Mouse (Mus musculus) CH12.LX (cell line): ENCODE measurements at regions not wholly inside any gene's neighbourhood (a gene's known extent, or its start where the extent isn't known, plus 50 kb on each side); places are given as distances from the start of the nearest gene placed in this dataset.

ENCODE experiments used
- DNase-seq: peaks from one replicate; pipeline ENCODE4 v3.0.0-alpha.2; 2013; ENCODE audit errors: extremely low read depth
- H3K27ac ChIP-seq: 2 replicates; pipeline ENCODE4 v1.5.1; 2012; ENCODE audit warnings: low read depth, mild to moderate bottlenecking, control low read depth, moderate library complexity; ENCODE audit not compliant: insufficient read depth
- H3K27me3 ChIP-seq: replicated peaks from 2 replicates; pipeline ENCODE3; 2012; ENCODE audit warnings: inconsistent platforms
- H3K36me3 ChIP-seq, 2 experiments: replicated peaks in 1 of 2; 2 replicates each; pipeline versions ENCODE3 to v1.6.1; 2012; ENCODE audit warnings: inconsistent platforms in 1 of 2, low read length in 1 of 2, mild to moderate bottlenecking in 1 of 2, mixed read lengths in 1 of 2, moderate library complexity in 1 of 2; ENCODE audit not compliant: control insufficient read depth in 1 of 2, insufficient read depth in 1 of 2
- H3K4me1 ChIP-seq, 2 experiments: 2 replicates each; pipeline ENCODE4 v1.6.1; 2012; ENCODE audit warnings: inconsistent platforms in 1 of 2, moderate library complexity in 1 of 2; ENCODE audit not compliant: insufficient read depth in 2 of 2, control insufficient read depth in 1 of 2
- H3K4me2 ChIP-seq: 2 replicates; pipeline ENCODE4 v1.6.1; 2012; ENCODE audit warnings: low read depth, mild to moderate bottlenecking, control low read depth; ENCODE audit not compliant: poor library complexity, insufficient read depth, severe bottlenecking
- H3K4me3 ChIP-seq, 3 experiments: fragments of 150-350 bp in 1 of 3; sonication (generic) in 1 of 3; replicated peaks in 1 of 3; 2 replicates each; pipeline versions ENCODE3 to v1.5.1; 2011 to 2012; ENCODE audit warnings: low read depth in 2 of 3, low read length in 2 of 3, mild to moderate bottlenecking in 2 of 3, moderate library complexity in 2 of 3, control low read depth in 1 of 3, improper control_type of control experiment in 1 of 3, inconsistent platforms in 1 of 3, mixed read lengths in 1 of 3; ENCODE audit not compliant: poor library complexity in 1 of 3
- H3K79me2 ChIP-seq: replicated peaks from 2 replicates; pipeline ENCODE4 v1.6.1; 2012; ENCODE audit warnings: mild to moderate bottlenecking, moderate library complexity; ENCODE audit not compliant: control insufficient read depth, poor library complexity, insufficient read depth, severe bottlenecking; ENCODE audit errors: extremely low read depth
- H3K9ac ChIP-seq: 2 replicates; pipeline ENCODE4 v1.6.1; 2012; ENCODE audit warnings: low read depth, mild to moderate bottlenecking, control low read depth, moderate library complexity; ENCODE audit not compliant: insufficient read depth
- H3K9me3 ChIP-seq: replicated peaks from 2 replicates; pipeline ENCODE3; 2012; ENCODE audit warnings: low read length, inconsistent platforms, mixed read lengths
- BHLHE40 ChIP-seq: IDR thresholded peaks from 2 replicates; pipeline ENCODE4 v1.6.1; 2011; ENCODE audit warnings: mild to moderate bottlenecking, low read depth, low read length, improper control_type of control experiment
- CHD2 ChIP-seq: IDR thresholded peaks from 2 replicates; pipeline ENCODE4 v1.6.1; 2011; ENCODE audit warnings: low read length, improper control_type of control experiment
- CTCF ChIP-seq, 2 experiments: IDR thresholded peaks in 1 of 2; conservative IDR thresholded peaks in 1 of 2; 2 replicates each; pipeline ENCODE4 v1.5.1; 2011 to 2012; ENCODE audit warnings: low read depth in 2 of 2, low read length in 2 of 2, improper control_type of control experiment in 1 of 2, inconsistent platforms in 1 of 2, mild to moderate bottlenecking in 1 of 2, moderate library complexity in 1 of 2
- E2F4 ChIP-seq: IDR thresholded peaks from 2 replicates; pipeline ENCODE4 v1.6.1; 2011; ENCODE audit warnings: low read depth, low read length, improper control_type of control experiment; ENCODE audit not compliant: insufficient replicate concordance
- ELF1 ChIP-seq: IDR thresholded peaks from 2 replicates; pipeline ENCODE4 v1.6.1; 2014; ENCODE audit warnings: low read depth, mild to moderate bottlenecking, inconsistent platforms, low read length, improper control_type of control experiment
- EP300 ChIP-seq: IDR thresholded peaks from 2 replicates; pipeline ENCODE4 v1.6.1; 2011; ENCODE audit warnings: low read length, improper control_type of control experiment
- ETS1 ChIP-seq: conservative IDR thresholded peaks from 2 replicates; pipeline ENCODE4 v1.6.1; 2012; ENCODE audit warnings: low read depth, mild to moderate bottlenecking, inconsistent platforms, low read length, improper control_type of control experiment, moderate library complexity
- HCFC1 ChIP-seq: IDR thresholded peaks from 2 replicates; pipeline ENCODE4 v1.6.1; 2012; ENCODE audit warnings: low read depth, mild to moderate bottlenecking, inconsistent platforms, low read length, improper control_type of control experiment
- IRF4 ChIP-seq: IDR thresholded peaks from 2 replicates; pipeline ENCODE4 v1.6.1; 2014; ENCODE audit warnings: low read depth, mild to moderate bottlenecking, inconsistent platforms, low read length, improper control_type of control experiment
- JUN ChIP-seq: IDR thresholded peaks from 2 replicates; pipeline ENCODE4 v1.6.1; 2011; ENCODE audit warnings: low read depth, mild to moderate bottlenecking, low read length, improper control_type of control experiment, moderate library complexity; ENCODE audit not compliant: insufficient read depth
- JUND ChIP-seq: conservative IDR thresholded peaks from 2 replicates; pipeline ENCODE4 v1.6.1; 2011; ENCODE audit warnings: low read depth, low read length, improper control_type of control experiment
- MAFK ChIP-seq: IDR thresholded peaks from 2 replicates; pipeline ENCODE4 v1.6.1; 2011; ENCODE audit warnings: low read length, improper control_type of control experiment; ENCODE audit not compliant: insufficient replicate concordance
- MAZ ChIP-seq: IDR thresholded peaks from 2 replicates; pipeline ENCODE4 v1.6.1; 2012; ENCODE audit warnings: low read depth, mild to moderate bottlenecking, inconsistent platforms, low read length, improper control_type of control experiment, moderate library complexity
- MEF2A ChIP-seq: IDR thresholded peaks from 2 replicates; pipeline ENCODE4 v1.6.1; 2014; ENCODE audit warnings: low read depth, mild to moderate bottlenecking, inconsistent platforms, low read length, improper control_type of control experiment, borderline replicate concordance
- NELFE ChIP-seq: IDR thresholded peaks from 2 replicates; pipeline ENCODE4 v1.6.1; 2011; ENCODE audit warnings: low read depth, low read length, improper control_type of control experiment
- NRF1 ChIP-seq: IDR thresholded peaks from 2 replicates; pipeline ENCODE4 v1.6.1; 2014; ENCODE audit warnings: low read depth, mild to moderate bottlenecking, inconsistent platforms, low read length, improper control_type of control experiment, moderate library complexity
- PAX5 ChIP-seq: IDR thresholded peaks from 2 replicates; pipeline ENCODE4 v1.6.1; 2012; ENCODE audit warnings: low read length, inconsistent platforms, mixed read lengths
- POLR2A ChIP-seq: IDR thresholded peaks from 2 replicates; pipeline ENCODE4 v1.6.1; 2011; ENCODE audit warnings: low read depth, mild to moderate bottlenecking, improper control_type of control experiment, low read length
- POLR2AphosphoS2 ChIP-seq: IDR thresholded peaks from 2 replicates; pipeline ENCODE4 v1.6.1; 2011; ENCODE audit warnings: low read depth, low read length, improper control_type of control experiment
- RAD21 ChIP-seq: IDR thresholded peaks from 2 replicates; pipeline ENCODE4 v1.6.1; 2011; ENCODE audit warnings: low read depth, mild to moderate bottlenecking, low read length, improper control_type of control experiment, moderate library complexity
- RCOR1 ChIP-seq: conservative IDR thresholded peaks from 2 replicates; pipeline ENCODE4 v1.6.1; 2012; ENCODE audit warnings: low read depth, mild to moderate bottlenecking, inconsistent platforms, low read length, improper control_type of control experiment
- SIN3A ChIP-seq: IDR thresholded peaks from 2 replicates; pipeline ENCODE4 v1.6.1; 2012; ENCODE audit warnings: low read length, improper control_type of control experiment, inconsistent platforms
- TBP ChIP-seq: conservative IDR thresholded peaks from 2 replicates; pipeline ENCODE4 v1.6.1; 2011; ENCODE audit warnings: low read depth, low read length, improper control_type of control experiment
- TCF12 ChIP-seq: IDR thresholded peaks from 2 replicates; pipeline ENCODE4 v1.6.1; 2014; ENCODE audit warnings: low read depth, mild to moderate bottlenecking, inconsistent platforms, low read length, improper control_type of control experiment
- ZKSCAN1 ChIP-seq: IDR thresholded peaks from 2 replicates; pipeline ENCODE4 v1.6.1; 2012; ENCODE audit warnings: low read depth, inconsistent platforms, low read length, improper control_type of control experiment, borderline replicate concordance
- ZNF384 ChIP-seq: IDR thresholded peaks from 2 replicates; pipeline ENCODE4 v1.6.1; 2012; ENCODE audit warnings: low read depth, low read length, improper control_type of control experiment, inconsistent platforms
- dilution Hi-C: fragments of 300-500 bp; cut with MboI; formaldehyde crosslinking; loops from 2 replicates; pipeline ENCODE4 v1.14.3; 2020; ENCODE audit warnings: low sequenced_read_pairs; ENCODE audit not compliant: extremely low pct_unique_long_range_greater_than_20kb, extremely low pct_ligation_motif_present
- in situ Hi-C: fragments of 300-500 bp; cut with MboI; formaldehyde crosslinking; loops from 3 replicates; pipeline ENCODE4 v1.14.3; 2019; ENCODE audit warnings: low sequenced_read_pairs, low pct_ligation_motif_present, low pct_unique_long_range_greater_than_20kb, mixed read lengths

DNA sequence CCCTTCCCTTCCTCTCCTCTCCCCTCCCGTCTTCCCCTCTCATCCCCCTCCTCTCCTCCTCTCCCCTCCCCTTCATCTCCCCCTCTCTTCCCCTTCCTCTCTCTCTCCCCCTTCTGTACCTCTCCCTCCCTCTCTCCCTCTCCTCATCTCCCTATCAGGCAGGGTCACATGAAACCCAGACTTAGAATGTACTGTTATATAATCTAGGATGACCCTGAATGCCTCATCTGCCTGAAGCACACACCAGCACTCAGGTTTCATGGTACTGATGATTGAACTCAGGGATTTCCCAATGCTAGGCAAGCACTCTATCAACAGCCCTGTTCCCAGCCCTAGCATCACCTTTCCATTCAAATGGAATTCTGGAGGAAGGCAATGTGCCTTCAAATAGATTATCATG is 264.6 kb upstream of the 1700056E22Rik start:
- dilution Hi-C loops (no loop called here), in situ Hi-C loops (no loop called here)
- H3K27me3 ChIP-seq = no peaks in the 10 kb centered on the region
- H3K79me2 ChIP-seq = no peaks in the 10 kb centered on the region
- no peak overlapping the region for H3K4me3 ChIP-seq
- no peak overlapping the region for H3K4me2 ChIP-seq
- no peak for DNase-seq
- no peak overlapping the region for H3K27ac ChIP-seq
- H3K4me1 ChIP-seq = peaks cover 3 to 9% of the 10 kb centered on the region in 2 experiments; a peak in 3 of 4 replicates
- no peak overlapping the region for H3K9ac ChIP-seq
- H3K9me3 ChIP-seq = no peaks in the 10 kb centered on the region
- TF ChIP-seq RCOR1 = no peak
- no peak for TF ChIP-seq MAFK
- TF ChIP-seq BHLHE40 = no peak
- TF ChIP-seq NELFE = no peak
- TF ChIP-seq JUN = no peak
- no peak for TF ChIP-seq JUND
- TF ChIP-seq MEF2A = no peak
- no peak for TF ChIP-seq CTCF (conservative IDR thresholded peaks at IDR 0.05 in 1 of 2, IDR thresholded peaks at IDR 0.05 in 1 of 2; ENCODE audit: low read depth in 2 of 2, low read length in 2 of 2)
- no peak for TF ChIP-seq ZNF384
- TF ChIP-seq IRF4 = no peak
- no peaks in the 10 kb centered on the region for H3K36me3 ChIP-seq

DNA sequence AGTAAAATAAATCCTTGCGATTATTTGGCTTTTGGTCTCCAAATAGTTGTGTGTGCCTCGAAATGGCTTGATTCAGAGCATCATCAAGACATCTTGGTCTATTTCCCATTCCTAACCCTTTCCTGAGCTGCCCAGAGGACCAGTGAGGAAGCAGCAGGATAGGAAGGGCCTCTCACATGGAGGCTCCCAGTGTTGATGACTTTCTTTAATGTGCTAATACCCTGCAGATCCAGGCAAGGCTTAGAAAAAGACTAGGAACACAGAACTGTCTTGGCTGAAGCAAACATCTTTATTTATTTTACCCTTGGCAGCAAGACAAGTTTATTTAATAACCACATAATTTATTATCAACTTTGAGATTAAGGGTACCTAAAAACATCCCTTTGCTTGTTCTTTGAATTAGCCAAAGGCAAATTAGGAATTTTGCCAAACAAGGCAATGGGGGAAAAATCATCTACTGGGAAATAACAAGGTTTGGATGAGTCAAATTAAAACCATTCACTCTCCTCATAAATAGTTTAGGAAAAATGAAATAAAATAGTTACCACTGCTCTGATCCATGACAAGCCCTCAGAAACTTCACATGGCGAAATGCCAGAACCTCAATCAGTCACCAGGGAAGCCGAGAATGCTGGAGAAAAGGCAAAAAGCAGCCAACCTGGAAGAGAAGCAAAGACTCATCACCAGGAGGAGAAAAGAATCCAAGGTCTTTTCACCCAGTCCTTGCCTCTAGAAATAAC is 263.1 kb upstream of the 1700056E22Rik start:
- dilution Hi-C loops (no loop called here), in situ Hi-C loops (no loop called here)
- H3K79me2 ChIP-seq = no peaks in the 10 kb centered on the region
- H3K4me1 ChIP-seq = no peaks in the 10 kb centered on the region
- no peak overlapping the region for H3K9ac ChIP-seq
- H3K27me3 ChIP-seq = no peaks in the 10 kb centered on the region
- H3K9me3 ChIP-seq = no peaks in the 10 kb centered on the region
- no peaks in the 10 kb centered on the region for H3K36me3 ChIP-seq
- TF ChIP-seq SIN3A (no peak), CHD2 (no peak), ETS1 (no peak), BHLHE40 (no peak), EP300 (no peak), POLR2A (no peak), NRF1 (no peak), ZKSCAN1 (no peak), TBP (no peak), POLR2AphosphoS2 (no peak), HCFC1 (no peak), E2F4 (no peak), ELF1 (no peak), RAD21 (no peak), PAX5 (no peak), MAZ (no peak), MEF2A (no peak), TCF12 (no peak), CTCF (conservative IDR thresholded peaks at IDR 0.05 in 1 of 2, IDR thresholded peaks at IDR 0.05 in 1 of 2; ENCODE audit: low read depth in 2 of 2, low read length in 2 of 2) (no peak)
- no peak overlapping the region for H3K4me3 ChIP-seq
- no peak overlapping the region for H3K27ac ChIP-seq
- no peak overlapping the region for H3K4me2 ChIP-seq
- DNase-seq = no peak
